Mouse (Mus musculus): Measurements from ENCODE around the gene Megf11.

- TF ChIP-seq POLR2A (IDR thresholded peaks at IDR 0.05; ENCODE audit: borderline replicate concordance, extremely low read depth, low read depth, low read length) = no peak
- TF ChIP-seq CTCF (IDR thresholded peaks at IDR 0.05; ENCODE audit: insufficient read depth, low read length) = no peak
Observed at GRCm38 (mm10) chr9:64402141-64402540, 16.7 kb downstream of the Megf11 start.
